Mouse (Mus musculus): Measurements from ENCODE around the gene Olfr99.

GRCm38 (mm10) chr17:37304213-37304612 lies 21.0 kb upstream of the Olfr99 start, which contains the start of gene Olfr101:
- TF ChIP-seq CTCF (IDR thresholded peaks at IDR 0.05; ENCODE audit: low read depth) (no peak), EP300 (IDR thresholded peaks at IDR 0.05; ENCODE audit: low read depth) (no peak)

Measured in liver, postnatal 0 days (tissue).